Mouse (Mus musculus): ENCODE data around the gene Exoc2. TPM values are rescaled to one million over a fixed set of nuclear protein-coding genes. Genes with fewer than 3 reads are reported as not detected.

Exoc2 gene
- polyA plus RNA-seq, 1 experiment from 2014 or later: 20.9 TPM

GRCm38 (mm10) chr13:30994249-30994858, 20.5 kb upstream of the Exoc2 start:
- H3K27ac ChIP-seq (ENCODE audit: low read length): no peak overlapping the region
- ATAC-seq (replicated peaks; ENCODE audit: extremely low read depth, insufficient read depth, low FRiP score): no peak
- 67% methylated on average over 6 of the region's 6 CpGs for WGBS
- H3K4me2 ChIP-seq (ENCODE audit: low read depth, low read length): no peak overlapping the region
- H3K36me3 ChIP-seq (ENCODE audit: control insufficient read depth, insufficient read depth): no peaks in the 10 kb centered on the region
- no peaks in the 10 kb centered on the region for H3K9me3 ChIP-seq (replicated peaks; ENCODE audit: control insufficient read depth, low read length)
- H3K27me3 ChIP-seq (ENCODE audit: control insufficient read depth, insufficient read depth, low read length): 0 out of 2 replicates have a peak, but pooled peaks cover 2% of the 10 kb centered on the region
- H3K4me1 ChIP-seq (ENCODE audit: control insufficient read depth, insufficient read depth, low read length): no peaks in the 10 kb centered on the region
- H3K4me3 ChIP-seq (ENCODE audit: low read length): no peak overlapping the region
- H3K9ac ChIP-seq (ENCODE audit: low read length): no peak overlapping the region

DNA sequence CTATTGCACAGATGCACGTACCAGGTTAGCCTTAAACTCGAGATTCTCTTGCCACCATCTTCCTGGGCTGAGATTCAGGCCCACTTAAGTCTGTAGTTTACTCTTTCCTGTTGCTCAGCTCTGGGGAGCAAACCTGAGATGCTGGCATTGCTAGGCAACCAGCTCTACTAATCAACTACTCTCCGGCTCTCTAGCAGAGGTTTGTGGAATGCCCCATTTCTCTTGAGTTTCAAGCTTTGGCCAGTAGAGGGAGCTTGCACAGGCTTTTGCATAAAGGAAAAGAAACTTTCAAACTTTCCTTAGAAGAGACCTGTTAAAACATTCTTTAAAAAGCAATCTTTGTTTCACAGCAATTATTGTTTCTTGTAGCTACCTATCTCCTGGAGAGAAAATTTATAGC, 19.9 kb upstream of the Exoc2 start:
- 0 out of 2 replicates have a peak, but pooled peaks cover 2% of the 10 kb centered on the region for H3K27me3 ChIP-seq (ENCODE audit: control insufficient read depth, insufficient read depth, low read length)
- WGBS: 30% methylated on average over 3 of the region's 3 CpGs
- no peak overlapping the region for H3K4me2 ChIP-seq (ENCODE audit: low read depth, low read length)
- H3K9ac ChIP-seq (ENCODE audit: low read length): no peak overlapping the region
- no peaks in the 10 kb centered on the region for H3K9me3 ChIP-seq (replicated peaks; ENCODE audit: control insufficient read depth, low read length)
- no peak for ATAC-seq (replicated peaks; ENCODE audit: extremely low read depth, insufficient read depth, low FRiP score)
- no peaks in the 10 kb centered on the region for H3K36me3 ChIP-seq (ENCODE audit: control insufficient read depth, insufficient read depth)
- H3K27ac ChIP-seq (ENCODE audit: low read length): no peak overlapping the region
- H3K4me3 ChIP-seq (ENCODE audit: low read length): no peak overlapping the region
- no peaks in the 10 kb centered on the region for H3K4me1 ChIP-seq (ENCODE audit: control insufficient read depth, insufficient read depth, low read length)

- WGBS: 57% methylated on average over 9 of the region's 9 CpGs
- Histone ChIP-seq H3K4me1 (ENCODE audit: control insufficient read depth, insufficient read depth, low read length) (0 out of 2 replicates have a peak, but pooled peaks cover 2% of the 10 kb centered on the region), H3K27me3 (ENCODE audit: control insufficient read depth, insufficient read depth, low read length) (no peaks in the 10 kb centered on the region), H3K4me3 (ENCODE audit: low read length) (no peak overlapping the region), H3K9me3 (replicated peaks; ENCODE audit: control insufficient read depth, low read length) (no peaks in the 10 kb centered on the region), H3K27ac (ENCODE audit: low read length) (no peak overlapping the region), H3K9ac (ENCODE audit: low read length) (no peak overlapping the region), H3K4me2 (ENCODE audit: low read depth, low read length) (no peak overlapping the region), H3K36me3 (ENCODE audit: control insufficient read depth, insufficient read depth) (no peaks in the 10 kb centered on the region)
- ATAC-seq (replicated peaks; ENCODE audit: extremely low read depth, insufficient read depth, low FRiP score): no peak
Observed at GRCm38 (mm10) chr13:30990233-30990632, 16.3 kb upstream of the Exoc2 start.

DNA sequence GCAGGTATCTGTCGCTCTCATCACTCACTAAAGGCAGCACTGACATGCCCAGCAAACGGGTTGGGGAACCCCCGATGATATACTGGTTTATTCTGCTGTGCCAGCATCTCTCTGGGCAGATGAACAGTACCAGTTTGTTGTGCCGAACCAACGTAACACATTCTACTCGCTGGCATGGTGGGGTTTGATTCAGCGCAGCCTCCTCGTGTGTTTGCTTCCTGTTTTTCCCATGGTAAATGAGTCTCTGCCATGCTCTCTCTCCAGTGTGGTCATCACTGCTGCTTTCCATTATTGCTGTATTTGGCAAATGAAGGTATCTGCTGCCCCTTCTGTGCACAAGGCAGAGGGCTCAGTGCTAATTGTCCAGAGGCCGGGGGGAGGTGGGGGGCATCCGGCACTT, 15.8 kb upstream of the Exoc2 start:
- H3K4me1 ChIP-seq (ENCODE audit: control insufficient read depth, insufficient read depth, low read length): 0 out of 2 replicates have a peak, but pooled peaks cover 2% of the 10 kb centered on the region
- no peaks in the 10 kb centered on the region for H3K9me3 ChIP-seq (replicated peaks; ENCODE audit: control insufficient read depth, low read length)
- no peaks in the 10 kb centered on the region for H3K27me3 ChIP-seq (ENCODE audit: control insufficient read depth, insufficient read depth, low read length)
- no peak overlapping the region for H3K4me3 ChIP-seq (ENCODE audit: low read length)
- no peak overlapping the region for H3K27ac ChIP-seq (ENCODE audit: low read length)
- no peak for ATAC-seq (replicated peaks; ENCODE audit: extremely low read depth, insufficient read depth, low FRiP score)
- H3K9ac ChIP-seq (ENCODE audit: low read length): no peak overlapping the region
- no peak overlapping the region for H3K4me2 ChIP-seq (ENCODE audit: low read depth, low read length)
- H3K36me3 ChIP-seq (ENCODE audit: control insufficient read depth, insufficient read depth): no peaks in the 10 kb centered on the region
- 77% methylated on average over 10 of the region's 10 CpGs for WGBS

- WGBS: 81% methylated on average over 2 of the region's 2 CpGs
- H3K27me3 ChIP-seq (ENCODE audit: control insufficient read depth, insufficient read depth, low read length): no peaks in the 10 kb centered on the region
- H3K9me3 ChIP-seq (replicated peaks; ENCODE audit: control insufficient read depth, low read length): no peaks in the 10 kb centered on the region
- no peaks in the 10 kb centered on the region for H3K36me3 ChIP-seq (ENCODE audit: control insufficient read depth, insufficient read depth)
- no peak overlapping the region for H3K27ac ChIP-seq (ENCODE audit: low read length)
- no peak overlapping the region for H3K4me2 ChIP-seq (ENCODE audit: low read depth, low read length)
- H3K9ac ChIP-seq (ENCODE audit: low read length): no peak overlapping the region
- no peak overlapping the region for H3K4me3 ChIP-seq (ENCODE audit: low read length)
- no peak for ATAC-seq (replicated peaks; ENCODE audit: extremely low read depth, insufficient read depth, low FRiP score)
- 0 out of 2 replicates have a peak, but pooled peaks cover 2% of the 10 kb centered on the region for H3K4me1 ChIP-seq (ENCODE audit: control insufficient read depth, insufficient read depth, low read length)
Observed at GRCm38 (mm10) chr13:30987686-30988085, 13.8 kb upstream of the Exoc2 start.

GRCm38 (mm10) chr13:30986934-30987455, 13.1 kb upstream of the Exoc2 start:
- Histone ChIP-seq H3K27me3 (ENCODE audit: control insufficient read depth, insufficient read depth, low read length) (no peaks in the 10 kb centered on the region), H3K4me1 (ENCODE audit: control insufficient read depth, insufficient read depth, low read length) (0 out of 2 replicates have a peak, but pooled peaks cover 2% of the 10 kb centered on the region), H3K4me3 (ENCODE audit: low read length) (no peak overlapping the region), H3K4me2 (ENCODE audit: low read depth, low read length) (peak overlapping the region; percentile 96; the same call in 1 of the 2 replicates), H3K36me3 (ENCODE audit: control insufficient read depth, insufficient read depth) (no peaks in the 10 kb centered on the region), H3K9ac (ENCODE audit: low read length) (no peak overlapping the region), H3K9me3 (replicated peaks; ENCODE audit: control insufficient read depth, low read length) (no peaks in the 10 kb centered on the region), H3K27ac (ENCODE audit: low read length) (no peak overlapping the region)
- ATAC-seq (replicated peaks; ENCODE audit: extremely low read depth, insufficient read depth, low FRiP score): no peak
- 64% methylated on average over 10 of the region's 10 CpGs for WGBS

GRCm38 (mm10) chr13:30985598-30986466, 11.9 kb upstream of the Exoc2 start:
- Histone ChIP-seq H3K4me2 (ENCODE audit: low read depth, low read length) (peak overlapping the region; percentile 96), H3K4me3 (ENCODE audit: low read length) (peak overlapping the region; percentile 65), H3K9ac (ENCODE audit: low read length) (peak overlapping the region; percentile 81), H3K27ac (ENCODE audit: low read length) (peak overlapping the region; percentile 54), H3K4me1 (ENCODE audit: control insufficient read depth, insufficient read depth, low read length) (0 out of 2 replicates have a peak, but pooled peaks cover 2% of the 10 kb centered on the region), H3K9me3 (replicated peaks; ENCODE audit: control insufficient read depth, low read length) (no peaks in the 10 kb centered on the region), H3K36me3 (ENCODE audit: control insufficient read depth, insufficient read depth) (no peaks in the 10 kb centered on the region), H3K27me3 (ENCODE audit: control insufficient read depth, insufficient read depth, low read length) (no peaks in the 10 kb centered on the region)
- peak; percentile 80 for ATAC-seq (replicated peaks; ENCODE audit: extremely low read depth, insufficient read depth, low FRiP score)
- 8% methylated on average over 27 of the region's 27 CpGs for WGBS

GRCm38 (mm10) chr13:30985275-30985597, 11.3 kb upstream of the Exoc2 start:
- Histone ChIP-seq H3K4me2 (ENCODE audit: low read depth, low read length) (peak overlapping the region; percentile 96), H3K4me1 (ENCODE audit: control insufficient read depth, insufficient read depth, low read length) (0 out of 2 replicates have a peak, but pooled peaks cover 2% of the 10 kb centered on the region), H3K4me3 (ENCODE audit: low read length) (peak overlapping the region; percentile 65), H3K27me3 (ENCODE audit: control insufficient read depth, insufficient read depth, low read length) (no peaks in the 10 kb centered on the region), H3K9ac (ENCODE audit: low read length) (peak overlapping the region; percentile 81), H3K36me3 (ENCODE audit: control insufficient read depth, insufficient read depth) (no peaks in the 10 kb centered on the region), H3K9me3 (replicated peaks; ENCODE audit: control insufficient read depth, low read length) (no peaks in the 10 kb centered on the region), H3K27ac (ENCODE audit: low read length) (no peak overlapping the region)
- no peak for ATAC-seq (replicated peaks; ENCODE audit: extremely low read depth, insufficient read depth, low FRiP score)
- WGBS: 16% methylated on average over 13 of the region's 13 CpGs

GRCm38 (mm10) chr13:30981666-30982065, 7.8 kb upstream of the Exoc2 start:
- no peak overlapping the region for H3K27ac ChIP-seq (ENCODE audit: low read length)
- H3K9me3 ChIP-seq (replicated peaks; ENCODE audit: control insufficient read depth, low read length): no peaks in the 10 kb centered on the region
- no peak overlapping the region for H3K9ac ChIP-seq (ENCODE audit: low read length)
- H3K4me3 ChIP-seq (ENCODE audit: low read length): no peak overlapping the region
- H3K27me3 ChIP-seq (ENCODE audit: control insufficient read depth, insufficient read depth, low read length): no peaks in the 10 kb centered on the region
- no peak for ATAC-seq (replicated peaks; ENCODE audit: extremely low read depth, insufficient read depth, low FRiP score)
- no peaks in the 10 kb centered on the region for H3K36me3 ChIP-seq (ENCODE audit: control insufficient read depth, insufficient read depth)
- 71% methylated on average over 1 of the region's 1 CpGs for WGBS
- 0 out of 2 replicates have a peak, but pooled peaks cover 2% of the 10 kb centered on the region for H3K4me1 ChIP-seq (ENCODE audit: control insufficient read depth, insufficient read depth, low read length)
- no peak overlapping the region for H3K4me2 ChIP-seq (ENCODE audit: low read depth, low read length)

Data from heart, embryonic 16.5 days (tissue).